Mouse (Mus musculus) lung, adult 2 months (tissue): ENCODE data around the gene Retreg3.

ENCODE experiments used
- CTCF ChIP-seq: fragments of 200-500 bp; IDR thresholded peaks from 2 replicates; pipeline ENCODE4 v1.5.1; 2011; ENCODE audit warnings: mild to moderate bottlenecking, low read length, control low read depth; ENCODE audit not compliant: insufficient read depth
- POLR2A ChIP-seq: fragments of 200-500 bp; IDR thresholded peaks from 2 replicates; pipeline ENCODE4 v1.6.1; 2011; ENCODE audit warnings: low read depth, mild to moderate bottlenecking, control low read depth, low read length, borderline replicate concordance; ENCODE audit errors: extremely low read depth

DNA sequence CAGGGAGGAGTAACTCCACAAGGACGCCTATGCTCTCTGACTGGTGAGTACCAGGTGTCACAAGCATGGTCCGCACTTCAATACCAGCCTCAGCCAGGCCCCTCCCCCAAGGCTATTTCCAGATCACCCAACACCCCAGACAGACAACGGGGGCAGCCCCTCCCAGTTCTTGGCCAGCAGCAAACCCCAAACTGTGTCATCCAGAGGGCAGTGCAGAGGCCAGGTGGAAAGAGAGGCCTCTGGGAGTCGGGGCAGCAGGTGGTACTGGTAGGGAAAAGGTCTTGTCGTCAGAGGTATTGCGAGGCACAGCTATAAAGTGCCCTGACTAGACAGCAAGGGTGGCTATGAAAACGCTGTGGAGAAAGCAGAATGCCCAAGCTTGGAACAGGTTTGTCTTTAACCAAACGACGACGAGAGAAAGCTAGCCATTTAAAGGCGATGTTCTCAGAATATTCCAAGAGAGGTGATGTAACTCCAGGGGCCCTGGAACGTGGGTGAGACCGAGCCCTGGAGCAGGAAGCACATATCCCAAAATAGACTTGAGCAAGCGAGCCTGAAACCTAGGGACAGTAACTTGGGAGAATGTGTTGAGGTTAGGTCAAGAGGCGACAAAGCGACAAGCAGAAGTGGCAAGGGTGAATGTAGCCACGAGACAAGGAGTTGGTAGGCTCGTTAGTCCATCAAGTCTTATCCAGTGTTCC, 10.5 kb upstream of the Retreg3 start:
- TF ChIP-seq POLR2A (no peak), CTCF (no peak)
